Mouse (Mus musculus) 3134 (cell line): Measurements from ENCODE around the gene Gm9732.
"Not testable (repeated sequence)": the region's sequence is repeated elsewhere in the genome, so short reads cannot be mapped to it uniquely, and the experiment has no call there.

ENCODE experiments used
- DNase-seq: peaks from one replicate; pipeline ENCODE4 v3.0.0-alpha.2; 2011; ENCODE audit warnings: low spot score; ENCODE audit not compliant: insufficient read length; ENCODE audit errors: extremely low read depth

Gene Gm9732

DNA sequence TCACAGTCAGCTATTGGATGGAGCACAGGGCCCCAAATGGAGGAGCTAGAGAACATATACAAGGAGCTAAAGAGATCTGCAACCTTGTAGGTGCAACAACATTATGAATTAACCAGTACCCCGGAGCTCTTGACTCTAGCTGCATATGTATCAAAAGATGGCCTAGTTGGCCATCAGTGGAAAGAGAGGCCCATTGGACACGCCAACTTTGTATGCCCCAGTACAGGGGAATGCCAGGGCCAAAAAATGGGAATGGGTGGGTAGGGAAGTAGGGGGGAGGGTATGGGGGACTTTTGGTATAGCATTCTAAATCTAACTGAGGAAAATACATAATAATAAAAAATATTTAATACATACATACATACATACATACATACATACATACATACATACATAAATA lies 78.1 kb downstream of the Gm9732 start:
- not testable (repeated sequence) for DNase-seq
